Mouse (Mus musculus) olfactory bulb, adult 2 months (tissue): ENCODE data around the gene Mfsd12.

Experiments
- CTCF ChIP-seq: fragments of 200-500 bp; IDR thresholded peaks from 2 replicates; pipeline ENCODE4 v1.5.1; 2012; ENCODE audit warnings: low read depth, mild to moderate bottlenecking, low read length, moderate library complexity; ENCODE audit not compliant: insufficient read depth
- POLR2A ChIP-seq: fragments of 200-500 bp; IDR thresholded peaks from 2 replicates; pipeline ENCODE4 v1.6.1; 2012; ENCODE audit warnings: mild to moderate bottlenecking, low read depth, low read length, moderate library complexity; ENCODE audit not compliant: insufficient read depth

- TF ChIP-seq CTCF (no peak), POLR2A (no peak)
Observed at GRCm38 (mm10) chr10:81342686-81343505, 14.4 kb upstream of the Mfsd12 start, which contains the start of gene Gipc3.
